Mouse (Mus musculus) frontal cortex, postnatal 25 days (tissue): Measurements from ENCODE around the gene Nudt22.
"Not testable (repeated sequence)": the region's sequence is repeated elsewhere in the genome, so short reads cannot be mapped to it uniquely, and the experiment has no call there.

Experiments
- DNase-seq, 2 experiments: peaks; one replicate each; pipeline ENCODE4 v3.0.0; 2022; ENCODE audit warnings: low spot score in 2 of 2

The Nudt22 gene

DNA sequence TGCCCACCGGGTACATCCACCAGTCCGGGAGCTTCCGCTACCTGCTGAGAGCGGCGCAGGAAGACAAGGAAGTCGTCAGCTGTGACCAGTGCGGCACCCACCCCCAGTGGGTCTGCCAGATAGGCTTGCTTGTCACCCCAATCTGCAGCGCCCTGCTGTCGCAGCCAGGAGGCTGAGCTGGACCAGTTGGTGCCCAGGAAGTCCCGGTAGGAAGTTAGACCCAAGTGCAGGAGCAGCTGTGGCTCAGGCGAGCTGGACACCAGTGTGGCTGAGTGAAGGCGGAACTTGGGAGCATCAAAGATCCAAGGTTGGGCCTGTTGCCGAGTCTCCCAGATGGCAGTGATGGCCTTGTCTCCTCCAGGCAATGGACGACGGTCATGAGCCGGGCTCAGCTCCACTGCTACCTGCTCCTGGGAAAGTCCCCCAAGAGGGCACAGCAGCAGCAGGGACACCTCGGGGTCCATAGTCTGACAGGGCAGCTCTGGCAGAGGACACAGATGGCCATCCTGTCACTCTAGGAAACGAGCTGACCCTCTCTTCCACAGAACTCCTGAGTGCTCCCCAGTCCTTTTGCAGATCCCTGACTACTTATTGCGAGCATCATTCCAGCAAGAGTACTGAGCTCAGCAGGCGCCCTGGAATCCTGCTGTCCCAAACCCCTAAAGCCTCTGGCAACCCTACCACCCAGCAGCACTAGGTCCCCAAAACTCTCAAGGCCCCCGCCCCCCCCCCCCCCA lies 494 bp downstream of the Nudt22 start:
- DNase-seq = no peak

DNA sequence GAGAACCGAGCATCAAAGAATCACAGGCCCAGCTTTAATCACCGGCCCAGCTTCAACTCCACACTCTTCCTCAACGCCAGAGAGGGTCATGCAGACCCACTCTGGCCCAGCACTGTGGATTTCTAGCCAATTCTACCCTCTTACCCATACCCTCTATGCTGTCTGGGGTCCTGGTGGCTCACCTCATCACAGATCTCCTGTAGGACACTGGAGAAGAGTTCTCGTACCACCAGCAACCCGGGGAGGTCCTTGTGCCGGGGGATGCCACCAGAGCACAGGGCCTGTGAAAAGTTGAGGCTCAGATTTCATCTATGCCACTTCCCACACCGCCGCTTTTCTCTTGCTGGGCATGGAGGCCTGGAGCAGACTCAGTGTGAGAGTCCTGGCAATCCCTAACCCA lies 1.4 kb downstream of the Nudt22 start:
- DNase-seq = no peak

DNA sequence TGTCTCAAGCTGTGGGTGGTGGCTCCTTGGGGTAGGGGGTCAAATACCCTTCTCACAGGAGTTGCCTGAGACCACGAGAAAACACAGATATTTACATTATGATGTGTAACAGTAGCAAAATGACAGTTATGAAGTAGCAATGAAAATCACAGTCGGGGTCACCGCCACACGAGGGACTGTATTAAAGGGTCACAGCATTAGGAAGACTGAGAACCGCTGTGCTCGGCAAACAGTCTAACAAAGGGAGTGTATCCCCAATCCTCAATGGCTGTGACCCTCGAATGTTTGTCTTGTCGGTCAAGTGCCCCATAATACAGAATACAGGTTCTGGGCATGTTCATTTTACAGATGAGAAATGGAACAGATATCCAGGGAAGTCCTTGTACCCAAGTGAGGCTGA lies 1.9 kb downstream of the Nudt22 start:
- DNase-seq = no peak

DNA sequence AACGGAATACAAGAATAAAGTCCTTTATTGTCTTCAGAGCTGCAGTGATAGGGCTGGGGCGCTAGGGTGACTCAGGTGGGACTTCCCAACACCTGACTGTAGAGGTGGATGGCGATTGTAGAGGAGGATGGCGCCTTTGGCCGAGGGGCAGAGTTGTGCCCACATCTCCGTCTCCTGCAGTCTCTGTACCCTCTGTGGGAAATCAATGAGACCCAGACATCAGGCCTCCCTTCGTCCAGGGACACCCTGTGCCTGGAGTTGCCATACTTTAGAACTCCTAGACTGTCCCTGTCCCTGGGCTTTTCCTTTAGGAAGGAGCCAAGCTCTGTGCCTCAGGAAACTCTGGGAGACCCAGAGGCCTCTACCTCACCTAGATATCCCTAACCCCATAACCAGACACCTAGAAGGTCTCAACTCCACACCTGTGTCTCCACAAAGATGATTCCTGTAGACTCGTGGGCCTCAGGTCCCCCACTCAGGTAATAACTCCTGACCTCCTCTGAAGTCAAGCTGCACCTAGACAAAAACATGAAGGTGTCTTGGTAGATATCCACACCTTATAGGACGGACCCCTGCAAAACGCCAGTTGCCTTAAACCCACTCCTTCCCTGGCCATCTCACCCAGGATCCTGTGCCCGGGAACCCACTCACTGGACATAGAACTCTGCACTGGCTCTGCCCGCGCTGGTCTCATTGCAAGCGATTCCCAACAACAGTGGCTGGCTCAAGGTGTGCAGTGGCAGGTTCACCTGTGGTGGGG lies 2.7 kb downstream of the Nudt22 start:
- no peak for DNase-seq

DNA sequence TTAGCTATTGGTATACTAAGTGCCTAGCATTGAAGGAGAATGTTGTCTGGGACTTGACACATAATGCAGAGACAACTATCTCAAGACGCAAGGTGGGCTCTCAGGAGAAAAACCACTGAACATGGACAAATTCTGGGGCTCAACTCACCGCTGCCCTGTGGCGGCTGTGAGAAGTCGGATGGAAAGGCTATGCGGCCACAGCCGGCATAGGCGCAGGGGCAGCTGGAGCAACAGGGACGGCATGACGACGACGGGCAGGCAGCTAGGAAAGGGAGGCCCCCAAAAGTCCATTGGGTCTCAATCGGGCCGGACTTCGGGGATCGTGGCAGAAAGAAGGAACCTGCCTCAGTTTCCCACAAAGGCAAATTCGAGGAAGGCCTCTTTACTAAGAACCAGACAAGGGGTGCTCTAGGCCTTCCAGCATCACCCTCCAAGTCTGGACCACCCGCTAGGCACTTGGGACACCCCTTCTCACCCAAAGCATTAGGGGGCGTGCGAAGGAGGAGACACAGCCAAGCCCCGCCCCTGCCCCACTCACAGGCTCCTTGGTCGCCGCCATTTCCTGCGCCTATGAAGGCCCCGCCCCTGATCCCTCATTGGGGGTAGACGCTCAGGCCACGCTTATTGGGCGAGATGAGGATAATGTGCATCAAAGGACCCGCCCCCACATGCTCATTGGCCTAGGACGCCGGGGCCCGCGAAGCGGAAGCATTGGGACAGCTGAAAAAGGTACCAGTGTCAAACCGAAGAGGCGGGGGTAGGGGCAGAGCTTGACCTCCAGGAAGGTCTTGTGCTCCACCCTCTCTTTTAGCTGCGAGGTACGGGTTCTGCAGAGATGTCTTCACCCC lies 3.7 kb downstream of the Nudt22 start, which contains the start of gene Dnajc4:
Gene Dnajc4, minus strand, starts transcription at position 562 of the 848 bp plus-strand sequence.
- peak; percentile 88 to 89 for DNase-seq

DNA sequence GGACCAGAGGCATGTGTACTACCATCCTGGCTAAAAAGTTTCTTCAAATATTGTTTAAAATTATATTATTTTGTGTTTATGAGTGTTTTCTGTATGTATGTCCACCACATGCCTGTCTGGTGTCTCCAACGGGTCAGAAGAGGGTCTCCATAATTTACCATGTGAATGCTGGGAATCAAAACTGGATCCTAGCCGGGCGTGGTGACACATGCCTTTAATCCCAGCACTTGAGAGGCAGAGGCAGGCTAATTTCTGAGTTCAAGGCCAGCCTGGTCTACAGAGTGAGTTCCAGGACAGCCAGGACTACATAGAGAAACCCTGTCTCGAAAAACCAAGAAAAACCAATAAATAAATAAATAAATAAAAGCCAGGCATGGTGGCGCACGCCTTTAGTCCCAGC lies 4.8 kb downstream of the Nudt22 start:
- DNase-seq = not testable (repeated sequence)

DNA sequence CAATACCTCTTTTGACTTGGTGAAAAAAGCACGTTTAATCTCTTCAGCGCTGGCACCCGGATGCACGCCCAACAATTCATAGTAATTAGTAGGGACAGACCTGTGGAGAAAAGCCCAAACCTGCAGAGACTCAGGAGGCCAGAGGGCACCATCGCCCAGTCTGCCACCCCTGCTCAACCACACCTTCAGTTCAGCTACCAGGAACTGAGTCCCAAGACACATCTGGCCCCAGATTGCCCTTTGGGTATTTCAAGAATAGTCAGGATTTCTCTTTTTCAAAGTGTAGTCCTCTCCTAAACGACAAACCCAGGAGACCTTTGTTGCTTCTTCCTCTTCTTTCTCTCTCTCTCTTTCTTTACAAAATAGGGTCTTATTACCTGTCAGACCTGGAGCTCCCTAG lies 5.2 kb downstream of the Nudt22 start:
- DNase-seq = no peak

DNA sequence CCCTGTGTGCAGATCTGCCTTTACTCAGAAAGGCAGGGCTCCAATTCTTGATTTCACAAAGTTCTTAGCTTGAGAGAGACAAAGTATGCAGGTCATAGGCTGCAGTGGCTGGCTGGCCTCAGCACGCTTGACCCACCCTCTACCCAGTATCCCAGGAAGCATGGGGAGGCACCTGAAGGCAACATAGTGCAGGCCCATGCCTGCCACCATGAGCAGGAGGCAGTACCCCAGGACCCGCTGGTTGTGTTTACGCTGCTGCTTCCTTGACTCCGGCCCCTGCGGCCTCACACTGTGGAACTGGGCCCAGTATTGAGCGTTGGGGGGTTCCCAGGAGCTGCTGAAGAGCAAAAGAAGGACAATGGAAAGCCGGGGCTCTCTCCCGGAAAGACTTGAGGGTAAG lies 6.7 kb downstream of the Nudt22 start:
- no peak for DNase-seq

DNA sequence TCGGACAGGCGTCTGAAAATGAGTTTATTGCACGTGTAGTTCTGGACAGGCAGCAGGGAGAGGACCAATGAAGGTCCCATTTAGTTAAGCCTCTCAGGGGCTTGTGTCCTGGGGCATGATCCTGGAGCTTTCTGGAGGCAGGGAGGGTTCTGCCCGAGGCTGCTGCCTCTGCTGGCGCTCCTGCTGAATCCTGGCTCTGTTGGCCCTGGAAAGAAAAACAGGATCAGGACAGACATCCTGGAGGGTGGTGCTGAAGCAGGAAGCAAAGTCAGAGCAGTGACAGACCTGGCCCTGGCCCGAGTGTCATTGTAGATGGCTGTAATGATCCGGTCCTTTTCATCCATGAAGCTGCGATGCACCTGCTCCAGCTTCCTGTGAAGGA lies 8.0 kb downstream of the Nudt22 start:
- no peak for DNase-seq

DNA sequence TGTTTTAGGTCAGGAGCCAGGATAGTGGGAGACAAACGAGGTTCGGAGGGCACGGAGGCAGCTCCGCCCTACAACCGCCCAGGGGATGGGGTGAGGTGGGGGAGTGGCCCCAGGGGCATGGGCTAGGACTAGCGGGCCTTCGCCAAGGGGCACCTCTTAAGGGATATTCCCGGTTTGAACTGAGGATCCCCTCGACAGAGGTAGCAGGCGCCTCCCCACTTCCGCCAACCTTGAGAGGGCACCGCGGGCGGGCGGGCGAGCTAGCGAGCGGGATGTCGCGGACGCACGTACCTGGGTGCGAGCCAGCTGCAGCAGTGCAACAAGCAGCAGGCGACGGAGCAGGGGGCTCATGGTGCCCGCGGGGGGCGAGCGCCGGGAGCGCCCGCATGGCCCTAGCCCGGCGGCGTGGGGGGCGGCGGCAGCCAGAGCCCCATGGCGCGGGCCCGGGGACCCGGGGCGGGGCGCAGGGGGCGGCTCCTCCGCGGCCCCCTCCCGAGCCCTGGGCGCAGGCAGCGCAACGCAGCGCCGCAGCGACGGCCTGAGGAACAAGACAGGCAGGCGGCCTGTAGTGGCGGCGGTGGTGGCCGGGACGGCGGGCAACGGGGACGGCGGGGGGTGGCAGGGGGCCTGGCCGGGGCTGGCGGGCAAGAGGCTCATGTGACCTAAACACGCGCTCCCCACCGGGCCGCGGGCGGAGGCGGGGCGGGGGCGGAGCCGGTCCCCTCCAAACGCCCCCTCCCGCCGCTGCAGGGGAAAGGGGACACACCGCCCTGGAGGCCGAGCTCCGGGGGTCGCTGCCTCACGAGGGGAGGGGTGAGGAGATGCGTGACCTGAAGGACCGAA lies 8.6 kb downstream of the Nudt22 start, which contains the start of gene Vegfb:
Gene Vegfb, minus strand, starts transcription at position 591 of the 843 bp plus-strand sequence.
- peak in 1 of 2 experiments; percentile 45 for DNase-seq

DNA sequence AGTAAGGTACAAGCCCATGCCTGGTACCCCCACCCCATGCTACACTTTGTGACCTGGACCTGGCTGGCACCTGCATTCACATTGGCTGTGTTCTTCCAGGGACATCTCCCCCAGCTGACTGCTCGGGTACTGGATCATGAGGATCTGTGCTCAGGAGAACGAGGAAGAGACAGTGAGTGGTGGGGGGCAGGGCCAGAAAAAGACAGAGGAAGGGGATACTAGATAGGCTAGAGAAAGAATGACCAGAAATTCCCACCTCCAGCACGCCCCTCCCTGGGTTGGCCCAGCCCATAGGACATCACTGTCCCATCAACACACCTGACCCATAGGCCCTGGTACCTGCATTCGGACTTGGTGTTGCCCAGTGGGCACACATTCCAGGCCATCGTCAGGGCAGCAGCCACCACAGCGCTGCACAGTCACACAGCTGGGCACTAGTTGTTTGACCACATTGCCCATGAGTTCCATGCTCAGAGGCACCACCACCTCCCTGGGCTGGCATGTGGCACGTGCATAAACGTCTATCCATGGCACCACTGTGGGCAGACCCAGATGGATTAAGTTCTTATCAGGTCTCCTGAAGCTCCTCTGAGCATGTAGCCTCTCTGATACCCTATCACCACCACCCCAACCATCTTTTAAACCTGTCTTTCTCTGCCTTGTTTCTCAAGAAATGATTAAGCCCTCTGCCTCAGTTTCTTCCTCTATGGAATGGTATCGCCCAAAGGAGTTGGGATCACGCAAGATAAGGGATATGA lies 9.8 kb downstream of the Nudt22 start:
- DNase-seq = no peak

DNA sequence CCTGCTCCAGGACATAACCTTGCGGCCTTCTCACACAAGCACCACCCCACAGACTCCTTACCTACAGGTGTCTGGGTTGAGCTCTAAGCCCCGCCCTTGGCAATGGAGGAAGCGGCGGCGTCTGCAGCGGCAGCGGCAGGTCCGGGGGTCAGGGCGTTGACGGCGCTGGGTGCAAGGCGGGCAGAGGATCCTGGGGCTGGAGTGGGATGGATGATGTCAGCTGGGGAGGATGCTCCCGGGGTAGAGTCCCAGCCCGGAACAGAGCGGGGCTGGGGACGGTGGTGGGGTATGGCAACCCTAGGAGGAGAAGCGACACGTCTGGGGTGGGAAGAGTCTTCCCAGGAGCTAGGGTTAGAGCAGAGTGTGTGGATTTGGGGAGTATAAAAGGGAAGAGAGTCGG lies 10.6 kb downstream of the Nudt22 start:
- DNase-seq = no peak

DNA sequence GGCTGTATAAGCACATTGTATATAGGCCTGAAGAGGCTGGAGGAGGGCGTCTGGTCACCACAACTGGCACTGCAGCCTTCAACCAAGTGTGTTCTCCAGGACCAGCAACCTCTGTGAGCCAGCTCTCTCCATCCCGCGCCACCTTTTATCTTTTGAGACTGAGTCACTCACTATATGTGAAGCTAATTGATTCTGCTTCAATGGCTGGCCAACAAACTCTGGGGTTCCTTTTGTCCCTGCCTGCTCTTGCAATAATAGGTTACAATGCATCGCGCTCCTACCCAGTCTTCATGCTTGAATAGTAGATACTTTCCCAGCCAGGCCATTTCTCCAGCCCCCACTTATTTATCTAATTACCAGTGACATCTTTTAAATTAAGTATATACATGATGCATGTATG lies 12.3 kb downstream of the Nudt22 start:
- DNase-seq = no peak

DNA sequence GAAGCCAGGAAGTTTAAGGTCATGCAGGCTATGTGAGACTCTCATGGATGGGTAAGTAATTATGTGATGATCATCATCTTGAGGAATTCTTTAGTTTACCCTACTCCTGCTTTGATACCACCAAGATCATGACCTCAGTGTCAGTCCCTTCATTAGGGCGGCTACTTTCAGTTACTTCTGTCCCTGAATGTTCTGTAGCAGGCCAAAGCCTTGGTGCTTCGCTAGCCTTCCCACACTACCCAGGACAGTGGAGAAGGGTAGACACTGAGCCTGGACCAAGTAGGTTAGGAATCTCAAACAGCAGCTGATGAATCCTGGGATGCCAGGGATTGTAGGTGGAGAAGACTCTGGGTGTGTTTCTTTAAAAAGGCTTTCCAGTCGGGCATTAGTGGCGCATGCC lies 14.5 kb downstream of the Nudt22 start:
- no peak for DNase-seq

DNA sequence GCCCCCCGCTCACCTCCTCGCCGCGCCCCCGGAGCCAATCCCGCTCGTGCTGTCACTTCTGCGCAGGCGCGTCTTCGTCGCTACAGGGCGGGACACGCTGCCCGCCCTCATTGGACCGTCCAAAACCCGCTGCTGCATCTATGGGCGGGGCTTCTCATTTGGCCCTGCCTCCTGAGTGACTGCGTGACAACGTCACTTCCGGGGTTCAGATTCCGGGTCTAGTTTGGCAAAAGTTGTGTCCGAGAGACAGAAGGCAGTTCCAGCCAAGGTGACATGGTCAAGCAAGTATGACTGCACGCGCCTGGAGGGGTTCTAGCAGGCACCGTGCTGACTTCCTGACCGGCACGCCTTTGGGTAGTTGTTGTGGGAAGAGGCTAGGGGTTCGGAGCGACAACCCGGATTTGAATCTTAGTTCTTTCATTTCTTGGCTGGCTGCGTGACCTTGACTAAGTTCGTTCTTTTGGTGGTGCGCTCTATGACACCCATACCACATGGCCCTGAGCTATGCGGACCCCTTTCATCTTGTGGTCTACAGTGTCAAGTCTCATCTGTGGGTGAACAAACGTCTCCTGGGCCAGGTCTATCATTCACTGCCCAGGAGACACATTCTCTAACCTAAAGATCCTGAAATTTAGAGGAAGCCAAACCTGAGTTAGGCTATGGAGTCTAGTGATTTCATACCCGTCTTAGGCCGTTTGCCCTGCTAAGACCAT lies 15.4 kb downstream of the Nudt22 start, which contains the start of gene Fkbp2:
Gene Fkbp2, minus strand, starts transcription at position 121 of the 713 bp plus-strand sequence.
- DNase-seq = peak; percentile 96

DNA sequence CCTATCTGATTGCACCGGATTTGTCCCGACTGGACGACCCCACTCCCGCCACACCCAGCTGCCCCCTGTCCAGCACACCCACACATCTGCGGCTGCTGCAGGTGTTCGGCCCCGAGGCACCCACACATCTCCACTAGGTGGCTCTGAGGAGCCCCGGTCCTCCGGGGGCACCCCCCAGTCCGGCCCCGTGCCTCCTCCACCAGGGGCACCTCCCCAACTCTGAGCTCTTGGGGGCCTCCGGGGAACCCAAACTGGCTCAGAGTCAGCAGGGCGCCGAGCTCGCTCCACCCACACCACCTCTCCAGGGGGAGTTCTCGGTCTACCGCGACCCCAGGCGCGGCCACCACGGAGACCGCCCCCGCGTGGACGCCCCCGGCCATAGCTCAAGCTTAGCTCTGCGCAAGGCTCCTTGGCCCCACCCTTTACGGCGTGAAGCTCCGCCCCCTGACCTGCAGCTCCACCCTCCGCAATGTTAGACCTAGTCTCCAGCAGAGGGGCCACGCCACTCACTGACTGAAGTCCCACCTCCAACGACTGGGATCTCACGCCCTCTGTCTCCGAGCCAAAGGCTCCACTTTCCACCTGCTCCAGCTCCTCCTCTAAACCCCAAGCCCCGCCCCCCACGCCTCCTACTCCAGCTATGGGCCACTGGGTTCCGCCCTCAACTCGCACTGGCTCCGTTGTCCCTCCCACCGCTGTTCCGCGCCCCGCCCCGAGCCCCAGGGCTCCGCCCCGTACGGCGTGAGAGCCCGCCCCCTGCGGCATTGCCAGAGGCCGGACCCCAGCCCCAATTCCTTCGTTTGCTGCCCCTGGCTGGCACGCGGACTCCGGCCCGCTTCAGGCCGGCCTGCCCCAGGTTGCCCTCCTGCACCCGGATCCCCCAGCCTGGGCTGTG lies 16.2 kb downstream of the Nudt22 start:
- DNase-seq = peak; percentile 98 to 99

DNA sequence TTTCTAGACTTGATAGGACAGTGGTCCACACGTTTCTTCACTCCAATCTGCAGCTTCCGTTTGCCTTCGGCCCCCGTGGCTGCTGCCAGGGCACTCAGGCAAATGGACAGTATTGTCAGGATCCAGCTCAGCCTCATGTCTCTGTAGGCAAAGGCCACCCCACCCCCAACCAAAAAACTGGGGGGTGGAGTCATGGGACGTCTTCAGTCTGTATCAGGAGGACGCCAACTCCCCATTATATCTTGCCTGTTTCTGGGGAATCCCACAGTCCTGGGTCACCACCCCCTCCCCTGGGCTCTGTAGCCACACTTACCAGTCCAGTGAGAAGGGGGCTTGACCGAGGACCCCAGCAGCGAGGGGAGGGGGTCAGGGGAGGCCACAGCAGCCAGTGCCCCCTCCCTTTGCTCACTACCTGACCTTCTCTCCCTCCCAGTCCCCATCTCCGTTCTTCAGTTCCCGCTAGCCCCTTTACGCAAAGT lies 16.9 kb downstream of the Nudt22 start:
- DNase-seq = peak in 1 of 2 experiments; percentile 26

DNA sequence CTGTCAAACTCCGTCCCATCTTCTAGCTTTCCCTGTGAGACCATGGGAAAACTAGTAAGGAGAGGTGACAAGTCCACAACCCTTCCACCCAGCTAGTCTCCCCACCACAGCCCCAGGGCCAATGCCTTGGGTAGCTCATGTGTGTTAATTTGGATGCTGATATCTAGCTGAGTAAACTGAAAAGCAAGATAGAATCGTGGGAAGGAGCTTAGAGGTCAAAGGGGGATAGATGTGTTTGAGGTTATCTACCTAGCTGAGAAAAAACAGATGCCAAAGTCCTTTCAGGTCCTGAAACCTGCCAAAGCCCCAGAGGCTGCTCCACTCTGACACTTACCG lies 17.3 kb downstream of the Nudt22 start:
- no peak for DNase-seq
